Mouse (Mus musculus) lung, adult 2 months (tissue): ENCODE measurements around the gene Crcp.

Experiments
- CTCF ChIP-seq: fragments of 200-500 bp; IDR thresholded peaks from 2 replicates; pipeline ENCODE4 v1.5.1; 2011; ENCODE audit warnings: mild to moderate bottlenecking, low read length, control low read depth; ENCODE audit not compliant: insufficient read depth
- POLR2A ChIP-seq: fragments of 200-500 bp; IDR thresholded peaks from 2 replicates; pipeline ENCODE4 v1.6.1; 2011; ENCODE audit warnings: low read depth, mild to moderate bottlenecking, control low read depth, low read length, borderline replicate concordance; ENCODE audit errors: extremely low read depth

- TF ChIP-seq POLR2A (no peak), CTCF (no peak)
These were observed 27.6 kb upstream of the Crcp start for GRCm38 (mm10) chr5:130001356-130001987.
